Mouse (Mus musculus) thymus, adult 2 months (tissue): ENCODE data around the gene Klf2.

Source experiments
- CTCF ChIP-seq: fragments of 200-500 bp; IDR thresholded peaks from 2 replicates; pipeline ENCODE4 v1.5.1; 2012; ENCODE audit warnings: mild to moderate bottlenecking, control low read depth, low read length, moderate library complexity, borderline replicate concordance; ENCODE audit not compliant: control insufficient read depth, poor library complexity, insufficient read depth; ENCODE audit errors: extremely low read depth
- POLR2A ChIP-seq: fragments of 200-500 bp; IDR thresholded peaks from 2 replicates; pipeline ENCODE4 v1.6.1; 2012; ENCODE audit warnings: mild to moderate bottlenecking, low read length, control low read depth, moderate library complexity; ENCODE audit not compliant: control insufficient read depth, poor library complexity, insufficient read depth; ENCODE audit errors: extremely low read depth

GRCm38 (mm10) chr8:72300654-72301400 lies 18.0 kb upstream of the Klf2 start:
- TF ChIP-seq POLR2A (no peak), CTCF (no peak)
